Mouse (Mus musculus) liver, adult 2 months (tissue): ENCODE results near the gene Plxnd1.

Experiments used
- CTCF ChIP-seq: fragments of 200-500 bp; IDR thresholded peaks from 2 replicates; pipeline ENCODE4 v1.5.1; 2011; ENCODE audit warnings: low read depth, low read length, control low read depth
- POLR2A ChIP-seq: fragments of 200-500 bp; IDR thresholded peaks from 2 replicates; pipeline ENCODE4 v1.6.1; 2011; ENCODE audit warnings: low read length, control low read depth; ENCODE audit not compliant: insufficient read depth; ENCODE audit errors: extremely low read depth

DNA sequence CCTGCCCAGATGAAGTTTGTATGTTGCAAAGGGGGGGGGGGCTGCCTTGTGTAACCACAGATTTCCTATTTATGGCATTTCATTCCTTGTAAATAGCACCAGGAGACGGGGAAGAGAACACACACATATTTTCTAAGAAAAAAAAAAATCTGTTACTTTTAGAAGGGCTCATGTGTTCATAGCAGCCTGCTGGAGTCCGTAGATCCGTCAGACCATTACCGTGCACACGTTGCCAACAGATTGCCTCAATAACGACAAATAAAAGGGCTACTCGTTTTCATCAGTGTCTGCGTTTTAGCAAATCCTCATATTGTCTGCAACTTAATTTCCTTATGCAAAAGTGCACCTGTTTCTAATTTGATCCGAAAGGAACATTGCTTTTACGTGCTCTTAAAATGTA lies 68.4 kb downstream of the Plxnd1 start:
- TF ChIP-seq POLR2A (no peak), CTCF (no peak)
